Mouse (Mus musculus): ENCODE results near the gene Nlrp4e.
"Not testable (repeated sequence)": the region's sequence is repeated elsewhere in the genome, so short reads cannot be mapped to it uniquely, and the experiment has no call there.

- not testable (repeated sequence) for TF ChIP-seq POLR2A (IDR thresholded peaks at IDR 0.05; ENCODE audit: insufficient read depth, low read depth, low read length); CTCF (IDR thresholded peaks at IDR 0.05)
These were observed 49.4 kb upstream of the Nlrp4e start, which contains the start of gene Vmn1r166 for GRCm38 (mm10) chr7:23251582-23251981.
